Mouse (Mus musculus): ENCODE measurements around the gene Mfsd6.
A peak's percentile ranks its signal among the peaks of the same experiment; 100 is the strongest.
"Not testable (repeated sequence)": the region's sequence is repeated elsewhere in the genome, so short reads cannot be mapped to it uniquely, and the experiment has no call there.

Gene Mfsd6

DNA sequence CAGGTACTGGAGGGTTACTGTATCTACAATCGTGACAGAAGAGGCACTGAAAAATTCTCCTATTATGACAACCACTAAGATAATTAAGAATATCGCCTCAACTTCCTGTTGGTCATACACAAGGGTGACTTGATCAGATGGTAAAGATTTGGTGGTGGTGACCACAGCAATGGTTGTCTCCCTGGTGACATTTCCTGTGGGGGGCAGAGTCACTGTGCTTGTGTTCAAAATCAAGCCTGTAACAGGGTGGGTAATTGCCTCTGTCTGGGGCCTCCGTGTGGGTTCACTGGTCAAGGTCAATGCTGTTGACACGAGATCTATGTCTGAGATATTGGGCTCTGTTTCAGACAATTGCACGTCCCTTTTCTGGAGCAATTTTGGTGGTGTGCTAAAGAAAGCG lies 18.5 kb downstream of the Mfsd6 start:
- no peak for DNase-seq (ENCODE audit: low spot score)

DNA sequence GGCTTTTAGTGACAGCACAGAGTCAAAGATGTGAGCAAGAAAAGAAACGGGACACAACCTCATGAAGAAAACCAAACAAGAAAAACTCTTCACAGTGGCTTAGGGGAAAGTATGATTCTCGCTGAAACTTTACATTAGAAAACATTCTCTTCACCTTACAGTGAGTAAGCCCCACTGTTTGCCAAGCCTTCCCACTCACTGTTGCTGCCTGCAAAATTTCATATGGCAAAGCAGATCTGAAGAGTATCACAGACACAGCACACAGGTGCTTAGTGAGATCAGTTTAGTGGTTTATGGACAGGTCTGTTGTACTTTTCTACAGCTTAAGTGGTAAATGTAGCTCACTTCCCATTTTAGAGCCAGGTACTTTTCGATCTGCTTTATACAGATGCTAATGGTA lies 20.2 kb downstream of the Mfsd6 start:
- no peak for DNase-seq (ENCODE audit: low spot score)

DNA sequence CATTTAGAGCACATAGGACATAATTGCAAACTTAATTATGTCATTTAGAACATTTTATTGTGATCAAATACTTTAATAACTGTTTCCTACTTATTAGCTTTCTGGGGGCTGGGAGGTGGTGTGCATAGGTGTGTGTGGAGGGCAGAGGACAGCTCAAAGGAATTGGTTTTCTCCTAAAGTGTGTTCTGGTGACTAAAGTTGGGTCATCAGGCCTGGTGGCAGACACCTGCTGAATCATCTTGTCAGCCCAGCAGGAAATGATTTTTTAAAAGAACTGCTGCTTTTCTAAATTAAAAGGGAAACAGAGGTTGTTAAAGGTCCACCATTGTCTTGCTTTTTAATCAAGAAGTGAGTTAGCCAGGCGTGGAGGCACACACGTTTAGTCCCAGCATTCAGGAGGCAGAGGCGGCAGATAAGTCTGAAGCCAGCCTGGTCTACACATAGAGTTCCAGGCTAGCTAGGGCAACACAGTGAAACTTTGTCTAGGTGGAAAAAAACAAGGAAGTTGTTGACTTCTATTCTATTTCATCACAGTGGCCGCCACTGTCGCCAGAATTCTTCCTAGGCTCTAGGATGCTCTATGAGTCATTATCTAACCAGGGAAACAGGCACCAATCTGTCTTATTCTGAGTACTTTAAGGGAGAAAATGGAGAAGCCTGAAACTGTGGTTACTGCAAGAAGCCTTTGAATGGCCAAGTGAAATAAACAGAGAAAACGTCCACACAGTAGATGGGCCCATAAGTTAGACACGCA lies 24.3 kb downstream of the Mfsd6 start:
- no peak for DNase-seq (ENCODE audit: low spot score)

DNA sequence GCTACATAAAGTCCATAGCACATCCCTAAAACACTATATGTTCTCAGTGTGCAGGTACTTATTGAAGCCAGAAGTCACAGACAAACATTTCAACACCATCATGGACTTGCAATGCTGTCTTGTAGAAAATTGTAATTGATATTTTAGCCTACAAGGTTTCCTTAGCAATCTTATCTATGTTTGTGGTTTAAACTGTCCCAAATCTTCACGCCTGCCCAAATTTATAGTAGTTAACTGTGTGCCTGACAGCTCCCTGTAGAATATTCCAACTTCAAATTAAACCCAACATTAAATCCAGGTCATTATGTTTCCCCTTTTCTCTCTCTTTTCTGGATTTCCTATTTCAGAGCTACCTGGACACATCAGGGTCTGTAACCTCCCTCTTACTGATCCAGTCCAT lies 25.3 kb downstream of the Mfsd6 start:
- DNase-seq (ENCODE audit: low spot score), result no peak

DNA sequence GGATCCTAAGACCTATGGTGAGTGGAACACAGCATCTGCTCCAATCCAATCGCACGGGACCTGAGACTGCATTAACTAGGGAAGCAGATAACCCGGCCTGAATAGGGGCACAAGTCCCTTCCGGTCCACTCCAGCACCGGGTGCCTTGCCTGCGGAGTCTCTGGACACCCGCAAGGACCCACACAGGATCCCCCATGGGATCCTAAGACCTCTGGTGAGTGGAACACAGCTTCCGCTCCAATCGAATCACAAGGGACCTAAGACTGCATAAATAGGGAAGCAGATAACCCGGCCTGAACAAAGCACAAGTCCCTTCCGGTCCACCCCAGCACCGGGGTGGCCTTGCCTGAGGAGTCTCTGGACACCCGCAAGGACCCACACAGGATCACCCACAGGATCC lies 32.8 kb downstream of the Mfsd6 start:
- DNase-seq (ENCODE audit: low spot score), result not testable (repeated sequence)

DNA sequence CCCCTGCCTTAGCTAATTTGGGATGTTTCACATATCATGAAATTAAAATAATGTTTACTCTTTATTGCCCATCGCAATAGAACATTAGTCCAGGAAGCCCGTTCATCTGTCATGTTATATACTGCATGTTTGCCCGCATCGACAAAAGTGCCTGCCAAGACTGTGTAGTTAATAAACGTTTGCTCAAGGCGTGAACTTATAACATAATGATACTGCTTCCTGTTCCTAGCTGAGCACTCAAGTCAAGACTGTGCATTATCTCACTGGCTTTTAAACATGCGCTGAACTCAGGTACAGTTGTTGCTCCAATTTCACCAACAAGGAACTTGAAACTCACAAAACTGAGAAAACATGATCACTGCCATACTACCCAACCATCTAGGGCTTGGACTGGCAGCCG lies 39.6 kb downstream of the Mfsd6 start:
- DNase-seq (ENCODE audit: low spot score), result no peak

DNA sequence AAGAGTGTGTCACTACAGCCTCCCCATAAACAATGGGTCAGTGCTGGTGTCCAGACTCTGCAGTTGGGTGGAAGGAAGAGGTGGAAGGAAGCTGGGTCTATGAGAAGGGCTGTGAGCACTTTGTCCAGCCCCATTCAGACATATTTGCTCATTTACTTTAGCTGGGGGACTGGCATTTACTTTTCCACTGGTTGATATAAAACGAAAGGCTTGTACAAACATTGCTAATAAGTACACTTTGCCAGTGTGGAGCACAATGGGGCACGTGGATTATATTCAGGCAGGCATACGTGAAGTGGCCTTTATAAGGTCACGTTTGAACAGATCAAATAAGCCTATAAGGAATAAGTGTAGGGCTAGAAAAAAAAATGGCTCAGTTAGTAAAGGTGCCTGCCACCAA lies 43.7 kb downstream of the Mfsd6 start:
- no peak for DNase-seq (ENCODE audit: low spot score)

DNA sequence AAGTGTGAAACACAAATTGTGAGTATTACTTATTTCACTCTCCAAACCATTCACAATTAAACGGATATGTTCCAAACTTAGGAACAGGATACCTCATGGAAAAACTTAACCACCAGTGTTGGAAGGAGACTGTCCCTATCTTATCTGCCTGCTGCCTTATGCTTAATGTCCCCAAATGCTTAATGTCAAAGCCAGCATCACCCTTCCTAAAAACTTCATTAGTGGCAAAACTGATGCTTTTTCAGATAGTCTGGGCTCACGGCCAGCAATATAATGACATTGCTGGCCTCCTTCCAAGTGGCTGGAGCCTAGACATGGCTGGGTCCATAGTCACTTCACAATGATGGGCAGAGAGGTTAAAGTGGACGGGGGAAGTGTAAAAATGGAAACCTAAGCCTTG lies 50.6 kb downstream of the Mfsd6 start:
- peak; percentile 36 for DNase-seq (ENCODE audit: low spot score)

DNA sequence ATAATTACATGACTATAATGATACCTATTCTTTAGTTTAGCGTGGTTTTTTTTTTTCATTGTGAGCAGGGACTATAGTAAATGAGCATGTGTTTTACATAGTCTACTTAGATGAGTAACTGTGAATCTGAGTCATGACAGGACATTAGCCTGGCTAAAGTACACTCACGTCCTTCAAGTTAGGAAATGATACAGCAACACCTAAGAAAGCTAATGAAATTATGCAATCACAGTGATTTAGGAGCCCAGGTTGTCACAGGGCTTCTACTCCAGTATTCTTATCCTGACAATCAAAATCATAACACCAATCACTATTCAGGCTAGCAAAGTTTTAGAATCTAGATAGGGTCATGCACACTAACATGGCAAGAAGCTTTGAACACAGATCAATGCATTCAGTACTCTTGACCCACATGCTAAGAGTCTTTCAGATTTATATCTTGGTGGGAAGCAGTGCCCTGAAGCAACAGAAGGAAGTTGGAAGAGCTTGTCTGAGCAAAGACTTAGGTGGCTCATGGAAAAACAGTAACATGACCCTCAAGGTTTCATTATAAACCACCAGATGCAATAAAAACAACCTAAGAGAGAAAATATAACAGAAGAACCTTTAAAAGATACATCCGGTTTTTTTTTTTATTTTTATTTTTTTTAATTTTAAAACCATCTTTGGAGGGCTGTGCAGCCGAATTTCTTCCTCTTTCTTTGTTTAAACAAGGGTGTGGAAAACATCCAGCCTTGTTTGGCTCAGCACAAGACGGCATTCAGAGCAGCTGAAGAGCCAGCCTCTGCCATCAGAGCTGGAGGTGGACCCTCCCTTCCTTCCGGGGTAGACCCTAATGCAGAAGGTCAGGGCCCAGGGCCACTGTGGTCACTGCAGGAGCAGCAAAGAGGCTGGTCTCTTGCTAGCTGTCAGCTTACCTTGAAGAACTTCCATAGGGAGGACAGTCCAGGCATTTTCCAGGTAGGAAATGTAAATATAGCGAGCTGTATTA lies 51.4 kb downstream of the Mfsd6 start:
- DNase-seq (ENCODE audit: low spot score), result no peak

DNA sequence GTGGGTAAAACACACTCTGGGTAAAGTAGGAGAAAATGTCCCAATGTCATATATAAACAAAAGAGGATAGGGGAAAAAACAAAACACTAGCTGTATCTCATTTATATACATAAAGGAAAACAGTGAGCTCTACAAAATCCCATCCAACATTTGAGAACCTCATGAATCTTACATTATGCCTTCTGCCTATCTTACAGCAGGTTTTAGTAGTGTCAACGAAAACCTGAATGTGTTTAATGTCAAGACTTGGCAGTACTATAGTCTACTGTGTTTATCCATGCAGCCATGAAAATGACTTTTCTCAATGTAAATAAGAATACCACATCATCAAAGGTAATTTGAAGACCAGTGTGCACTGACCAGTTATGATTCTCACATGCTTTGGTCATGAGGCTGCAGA lies 57.3 kb downstream of the Mfsd6 start:
- DNase-seq (ENCODE audit: low spot score), result no peak

DNA sequence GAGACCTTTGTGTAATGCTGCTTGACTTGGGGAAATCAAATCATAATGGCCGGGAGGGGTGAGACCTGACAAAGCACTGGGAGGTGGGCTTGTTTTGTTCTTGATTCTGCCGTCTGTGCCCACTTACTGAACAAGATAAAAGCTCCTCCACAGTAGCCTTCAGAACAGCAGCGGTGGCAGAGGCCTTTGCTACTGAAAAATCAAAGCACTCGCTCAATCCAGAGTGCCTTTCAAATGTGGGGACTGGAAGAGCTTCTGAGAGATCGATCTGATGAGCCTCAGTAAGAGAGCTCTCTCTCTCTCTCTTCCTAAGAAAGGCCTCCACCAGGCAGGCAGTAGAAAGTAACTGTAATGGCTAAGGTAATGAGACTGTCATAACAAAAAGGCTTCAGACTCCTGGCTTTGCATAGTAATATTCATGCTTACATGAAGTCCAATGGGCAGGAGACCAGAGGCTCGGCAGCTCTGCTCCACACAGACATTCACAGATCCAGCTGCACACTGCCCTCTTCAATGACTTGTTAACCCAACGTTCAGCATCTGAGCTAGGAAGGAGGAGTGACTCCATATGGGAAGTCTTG lies 58.4 kb downstream of the Mfsd6 start:
- no peak for DNase-seq (ENCODE audit: low spot score)

DNA sequence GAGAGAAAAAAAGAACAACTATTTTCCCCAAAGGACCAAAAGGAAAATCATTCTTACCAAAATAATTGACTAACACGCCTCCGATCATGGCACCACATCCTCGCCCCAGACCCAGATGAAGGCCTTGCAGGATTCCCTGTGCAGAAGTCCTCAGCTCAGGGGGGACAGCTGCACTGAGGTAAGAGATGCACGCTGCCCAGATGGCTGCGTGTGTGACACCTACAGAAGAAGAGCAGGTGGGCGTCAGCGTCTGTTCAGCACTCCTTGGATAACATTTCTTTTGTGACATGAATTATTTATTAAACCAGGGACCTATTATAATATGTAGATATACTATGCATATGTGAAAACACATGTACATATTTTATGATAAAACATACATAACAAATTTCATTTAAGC lies 64.0 kb downstream of the Mfsd6 start:
- no peak for DNase-seq (ENCODE audit: low spot score)

DNA sequence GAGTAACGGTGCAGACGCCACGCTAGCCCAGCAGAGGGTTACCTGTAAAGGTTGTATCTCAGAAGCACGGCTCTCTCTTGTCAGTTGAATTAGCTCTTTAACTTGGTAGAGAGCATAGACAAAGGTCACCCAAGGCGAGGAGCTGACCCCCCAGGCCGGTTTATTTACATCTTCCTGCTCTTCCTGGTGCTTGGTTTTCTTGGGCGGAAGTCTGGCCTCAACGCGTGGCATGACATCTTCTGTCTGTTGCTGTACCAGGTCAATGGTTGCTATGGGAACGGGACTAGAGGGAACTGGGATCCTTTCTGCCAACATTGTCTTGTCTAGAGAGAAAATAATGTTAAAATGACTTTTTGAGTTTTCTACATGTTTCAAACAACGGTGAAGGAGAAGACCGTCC lies 66.5 kb downstream of the Mfsd6 start:
- DNase-seq (ENCODE audit: low spot score), result no peak

DNA sequence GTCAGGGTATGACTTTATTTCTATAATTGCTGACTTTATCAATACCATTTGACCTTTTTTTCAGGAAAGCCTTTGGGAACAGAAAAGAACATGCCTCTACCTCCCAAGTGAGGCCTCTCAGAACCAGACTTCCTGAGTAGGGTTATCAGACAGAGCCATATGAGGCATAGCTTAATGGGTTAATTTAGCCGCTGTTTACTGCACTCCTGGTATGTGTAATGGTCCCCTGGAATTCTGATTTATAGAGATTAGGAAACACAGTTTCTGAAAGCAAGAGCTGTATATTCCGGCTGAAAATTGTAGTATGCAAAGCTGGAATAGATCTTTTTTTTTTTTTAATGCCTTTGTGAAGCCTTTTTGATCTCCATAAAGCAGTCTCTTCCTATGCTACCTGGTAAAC lies 67.0 kb downstream of the Mfsd6 start:
- no peak for DNase-seq (ENCODE audit: low spot score)

DNA sequence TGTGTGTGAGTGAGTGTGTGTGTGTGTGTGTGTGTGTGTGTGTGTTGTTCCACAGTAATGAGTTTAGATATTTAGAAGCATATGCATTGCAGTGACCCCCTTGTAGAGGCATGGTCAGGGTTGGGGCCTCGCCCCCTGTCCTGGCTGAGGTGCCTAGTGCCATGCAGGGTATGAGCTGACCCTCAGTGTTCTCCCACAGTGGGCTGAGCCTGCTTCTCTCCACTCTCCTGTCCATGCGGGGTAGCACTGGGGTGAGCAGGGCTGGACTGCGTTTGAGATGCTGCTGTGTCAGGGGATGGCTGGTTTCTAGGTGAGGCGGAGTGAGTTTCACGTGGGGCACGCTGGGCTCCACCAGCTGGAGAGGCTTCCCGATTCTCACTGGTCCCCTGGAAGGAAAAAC lies 69.1 kb downstream of the Mfsd6 start:
- DNase-seq (ENCODE audit: low spot score), result no peak

DNA sequence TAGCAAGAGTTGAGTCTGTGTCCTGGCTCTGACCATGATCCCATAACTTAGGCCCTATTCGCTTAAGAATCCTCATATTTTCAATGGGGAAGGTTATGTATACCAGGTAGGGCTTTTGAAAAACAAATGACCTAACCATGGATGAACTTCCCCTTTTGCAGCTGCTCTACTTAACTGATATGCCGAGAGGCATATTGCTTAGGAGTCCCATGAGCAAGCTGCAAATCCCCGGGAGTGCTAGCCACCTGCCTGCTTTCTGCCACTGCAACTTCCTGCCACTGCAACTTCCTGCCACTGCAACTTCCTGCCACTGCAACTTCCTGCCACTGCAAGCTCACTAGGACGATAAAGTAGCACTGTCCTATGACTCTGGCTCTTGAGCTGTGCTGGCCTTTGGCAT lies 72.1 kb downstream of the Mfsd6 start:
- no peak for DNase-seq (ENCODE audit: low spot score)

DNA sequence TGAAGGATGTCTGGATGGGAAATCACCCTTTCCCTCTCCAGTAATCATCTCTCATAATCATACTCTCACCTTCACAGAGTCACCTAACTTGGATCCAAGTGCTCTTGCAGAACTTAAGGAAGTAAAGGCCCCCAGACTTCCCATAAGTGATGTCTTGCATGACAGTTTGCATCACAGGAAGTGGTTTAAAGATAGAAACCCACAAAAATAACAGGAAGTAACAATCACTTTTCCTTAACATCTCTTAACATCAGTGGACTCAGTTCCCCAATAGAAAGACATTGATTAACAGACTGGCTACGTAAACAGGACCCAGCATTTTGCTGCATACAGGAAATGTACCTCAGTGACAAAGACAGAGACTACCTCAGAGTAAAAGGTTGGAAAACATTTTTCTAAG lies 73.9 kb downstream of the Mfsd6 start:
- DNase-seq (ENCODE audit: low spot score), result no peak

DNA sequence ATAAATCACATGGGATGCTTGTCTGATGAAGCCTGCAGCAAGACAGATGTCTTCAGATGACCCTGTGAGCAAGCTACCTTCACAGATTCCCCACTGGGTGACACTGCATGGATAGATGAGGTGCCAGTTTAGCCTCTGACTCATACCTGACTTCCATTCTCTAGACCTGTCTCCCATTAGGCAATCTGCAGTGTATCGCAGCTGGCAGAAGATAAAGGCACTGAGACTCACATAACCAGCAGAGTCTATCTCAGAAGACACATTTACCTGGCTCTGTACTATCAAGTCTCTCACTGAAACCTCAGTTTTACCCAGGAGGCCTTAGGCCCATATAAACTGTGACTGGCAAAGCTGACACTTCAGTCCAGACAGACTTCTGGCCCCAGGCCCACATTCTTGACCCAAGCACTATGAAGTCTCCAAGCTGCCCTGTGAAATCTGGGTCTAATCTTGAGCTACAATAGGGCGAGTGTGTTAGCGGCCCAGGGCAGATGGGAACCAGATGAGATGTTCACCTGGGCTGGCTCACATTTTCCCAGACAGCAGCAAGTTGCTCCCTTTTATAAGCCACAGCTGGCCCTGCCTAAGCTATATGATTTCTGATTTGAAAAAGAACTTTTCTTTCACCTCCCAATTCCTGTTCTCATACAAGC lies 74.5 kb downstream of the Mfsd6 start:
- no peak for DNase-seq (ENCODE audit: low spot score)

DNA sequence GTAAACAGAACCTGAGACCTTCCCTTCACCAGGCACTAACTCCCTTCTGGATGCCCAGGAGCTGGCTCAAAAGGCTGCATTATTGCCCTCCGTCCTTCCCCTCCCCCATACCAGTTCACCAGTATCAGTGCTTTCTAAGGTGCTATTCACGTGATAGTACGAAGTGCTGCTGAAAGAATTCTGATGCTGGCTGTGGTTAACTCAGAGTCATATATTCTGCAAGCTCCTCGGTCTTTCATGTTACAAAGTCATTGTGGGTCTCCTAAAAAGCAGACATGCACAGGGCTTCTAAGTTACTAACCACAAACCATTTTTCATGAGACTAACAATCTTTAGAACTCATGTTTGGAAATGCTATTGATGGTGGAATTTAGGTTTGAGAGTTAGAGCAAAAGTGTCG lies 77.2 kb downstream of the Mfsd6 start:
- no peak for DNase-seq (ENCODE audit: low spot score)

DNA sequence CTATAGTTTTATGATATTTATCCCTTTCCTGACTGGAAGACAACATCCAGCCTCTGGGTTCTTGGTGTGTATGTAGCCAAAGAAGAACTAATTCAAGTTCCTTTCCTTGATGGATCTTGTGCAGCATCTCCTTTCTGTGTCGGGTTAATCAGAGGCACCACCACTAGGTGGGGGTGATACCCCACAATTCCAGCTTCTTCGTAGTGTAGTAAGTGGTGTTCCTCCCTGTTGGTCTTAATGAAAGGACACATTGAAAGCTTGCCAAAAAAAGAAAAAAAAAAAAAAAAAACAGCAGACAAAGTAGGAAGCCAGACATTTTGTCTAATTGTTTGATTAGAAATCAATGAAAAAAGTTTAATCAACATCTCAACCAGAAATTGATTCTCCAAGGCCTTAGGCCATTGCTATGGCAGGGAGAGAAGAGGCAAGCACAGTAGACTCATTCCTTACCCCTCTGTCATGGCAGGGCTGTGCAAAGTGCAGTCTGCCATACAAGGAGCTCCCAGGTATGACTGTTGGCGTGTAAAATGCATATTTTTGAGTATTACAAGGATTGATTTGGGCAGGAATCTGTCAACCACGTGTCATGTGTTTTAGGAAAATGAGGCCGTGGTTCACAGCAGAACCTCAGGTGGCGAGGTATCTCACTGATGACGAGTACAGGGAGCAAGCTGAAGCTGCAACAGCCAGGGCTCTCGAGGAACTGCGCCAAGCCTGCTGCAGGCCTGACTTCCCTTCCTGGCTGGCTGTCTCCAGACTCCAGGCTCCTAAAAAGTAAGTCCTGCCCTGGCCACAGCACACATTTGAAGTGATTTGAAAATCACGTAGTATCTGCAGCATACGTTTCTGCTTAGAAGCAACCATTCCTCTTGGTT lies 78.9 kb downstream of the Mfsd6 start:
- DNase-seq (ENCODE audit: low spot score), result peak; percentile 70

DNA sequence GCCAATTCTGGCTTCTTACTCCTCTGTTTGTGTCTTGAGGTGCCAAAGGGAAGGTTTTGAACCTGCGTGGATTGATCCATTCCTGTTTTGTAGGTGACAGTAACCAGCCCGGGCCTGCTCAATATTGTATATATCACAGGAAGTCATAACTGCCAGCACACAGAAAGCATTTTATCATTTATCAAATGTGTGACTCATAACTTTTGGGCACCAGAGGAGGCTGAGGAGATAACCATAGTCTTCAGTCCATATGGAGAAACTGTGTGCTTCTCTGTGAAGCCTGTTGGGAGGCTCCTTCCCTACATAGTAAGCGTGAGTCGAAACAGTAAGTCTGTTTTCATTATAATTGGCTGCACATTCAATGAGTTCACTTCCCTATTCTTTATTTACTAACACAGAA lies 86.5 kb downstream of the Mfsd6 start:
- DNase-seq (ENCODE audit: low spot score), result peak; percentile 21

Data from urinary bladder, postnatal 14 days (tissue).